Mouse (Mus musculus): ENCODE measurements around the gene Stx11. TPM values are rescaled to one million over a fixed set of nuclear protein-coding genes. Genes with fewer than 3 reads are reported as not detected.

Stx11 gene
- polyA plus RNA-seq, 1 experiment from 2014 or later: 12.6 TPM

DNA sequence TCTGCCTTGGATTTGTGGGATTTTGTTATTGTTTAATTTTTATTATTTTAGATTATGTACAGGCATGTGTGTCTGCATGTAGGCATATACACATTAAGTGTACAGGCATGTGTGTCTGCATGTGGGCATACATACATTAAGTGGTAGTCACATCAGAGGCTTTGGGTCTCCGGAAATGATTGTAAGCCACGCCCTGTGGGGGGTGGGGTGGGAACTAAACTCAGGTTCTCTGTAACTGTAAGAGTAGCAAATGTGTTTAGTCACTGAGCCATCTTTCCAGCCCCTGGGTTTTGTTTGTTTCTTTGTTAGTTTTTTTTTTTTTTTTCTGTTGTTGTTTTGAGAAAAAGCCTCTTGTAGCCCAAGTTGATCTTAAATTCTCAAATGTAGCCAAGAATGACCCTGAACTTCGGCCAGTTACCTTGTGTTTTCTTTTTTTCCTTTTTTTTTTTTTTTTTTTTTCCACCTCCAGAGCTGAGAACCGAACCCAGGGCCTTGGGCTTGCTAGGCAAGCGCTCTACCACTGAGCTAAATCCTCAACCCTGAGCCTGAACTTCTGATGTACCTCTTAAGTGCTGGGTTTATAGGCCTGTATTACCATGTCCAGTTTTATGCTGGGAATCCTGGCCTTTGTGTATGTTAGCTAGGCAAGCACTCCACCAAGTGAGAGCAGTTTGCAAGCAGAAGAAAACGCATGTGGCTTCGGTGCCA, 34.8 kb downstream of the Stx11 start:
- H3K4me2 ChIP-seq: no peak overlapping the region
- 54% methylated on average over 7 of the region's 7 CpGs for WGBS
- ATAC-seq (replicated peaks; ENCODE audit: low FRiP score) (no peak), DNase-seq (ENCODE audit: low spot score) (no peak)
- no peaks in the 10 kb centered on the region; the same call in 1 of the 2 replicates for H3K4me1 ChIP-seq (replicated peaks; ENCODE audit: control insufficient read depth, insufficient read depth, low read length)
- no peak overlapping the region; the same call in 1 of the 2 replicates for H3K27ac ChIP-seq (ENCODE audit: low read depth, low read length)
- H3K4me3 ChIP-seq (ENCODE audit: low read depth, low read length): no peak overlapping the region
- no peaks in the 10 kb centered on the region for H3K27me3 ChIP-seq (replicated peaks; ENCODE audit: control insufficient read depth, insufficient read depth, low read length)
- H3K9me3 ChIP-seq (ENCODE audit: control insufficient read depth, low read length): no peaks in the 10 kb centered on the region
- no peak overlapping the region for H3K9ac ChIP-seq (ENCODE audit: low read depth, low read length)
- no peaks in the 10 kb centered on the region for H3K36me3 ChIP-seq (ENCODE audit: control insufficient read depth, insufficient read depth, low read length)

DNA sequence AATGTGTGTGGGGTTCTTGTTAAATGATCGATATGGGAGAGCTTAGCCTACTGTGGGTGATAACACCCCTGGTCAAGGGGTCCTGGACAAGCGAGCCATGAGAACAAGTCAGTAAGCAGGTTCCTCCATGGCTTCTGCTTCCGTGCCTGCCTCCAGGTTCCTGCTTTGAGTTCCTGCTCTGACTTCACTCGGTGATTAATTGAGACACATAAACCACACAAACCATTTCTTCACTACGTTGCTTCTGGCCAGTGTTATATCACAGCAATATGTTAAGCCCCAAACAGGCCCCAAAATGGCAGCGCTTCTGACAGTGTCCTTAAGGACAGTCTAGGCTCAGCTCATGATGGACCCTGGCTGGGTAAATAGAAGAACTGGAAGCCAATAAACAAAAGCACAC, 35.9 kb downstream of the Stx11 start:
- Histone ChIP-seq H3K27ac (ENCODE audit: low read depth, low read length) (no peak overlapping the region; the same call in 1 of the 2 replicates), H3K36me3 (ENCODE audit: control insufficient read depth, insufficient read depth, low read length) (no peaks in the 10 kb centered on the region), H3K4me3 (ENCODE audit: low read depth, low read length) (no peak overlapping the region), H3K27me3 (replicated peaks; ENCODE audit: control insufficient read depth, insufficient read depth, low read length) (no peaks in the 10 kb centered on the region), H3K4me2 (no peak overlapping the region), H3K9me3 (ENCODE audit: control insufficient read depth, low read length) (no peaks in the 10 kb centered on the region), H3K4me1 (replicated peaks; ENCODE audit: control insufficient read depth, insufficient read depth, low read length) (peaks cover 7% of the 10 kb centered on the region), H3K9ac (ENCODE audit: low read depth, low read length) (no peak overlapping the region)
- no peak for DNase-seq (ENCODE audit: low spot score)
- no peak for ATAC-seq (replicated peaks; ENCODE audit: low FRiP score)
- 72% methylated on average over 6 of the region's 6 CpGs for WGBS

DNA sequence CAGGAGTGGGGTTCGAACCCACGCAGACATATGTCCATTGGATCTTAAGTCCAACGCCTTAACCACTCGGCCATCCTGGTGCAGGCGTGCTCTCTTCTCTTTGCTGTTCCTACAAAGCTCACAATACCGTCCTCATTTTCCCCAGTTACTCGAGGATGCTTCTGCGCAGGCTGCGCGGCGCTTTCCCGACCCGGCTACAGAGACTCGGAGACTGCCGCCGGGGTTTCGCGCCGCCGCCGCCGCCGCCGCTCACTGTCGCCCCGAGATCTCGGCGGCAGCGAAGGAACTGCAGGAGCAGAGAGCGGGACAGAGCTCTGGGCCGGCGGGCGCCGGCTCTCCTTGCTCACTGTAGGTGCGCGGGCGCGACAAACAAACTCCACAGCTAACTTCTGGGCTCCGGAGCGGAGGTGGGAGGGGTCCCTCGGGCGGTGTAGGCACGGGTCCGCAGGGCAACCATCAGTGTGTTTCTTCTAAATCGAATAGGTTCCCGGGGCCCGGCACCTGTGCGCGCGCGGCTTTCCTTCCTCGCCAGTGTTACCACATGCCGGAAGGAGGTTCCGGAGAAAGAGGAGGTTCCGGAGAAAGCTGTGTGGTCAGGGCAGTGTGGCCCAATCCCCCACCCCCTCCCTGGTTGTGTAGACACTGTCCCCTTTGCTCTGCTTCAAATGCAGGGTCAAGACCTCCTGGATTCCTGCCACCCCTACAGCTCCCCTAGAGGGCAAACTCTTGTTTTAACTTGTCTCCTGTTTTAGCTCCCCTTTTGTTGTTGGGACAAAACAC, 41.3 kb downstream of the Stx11 start:
- peak; percentile 84 for ATAC-seq (replicated peaks; ENCODE audit: low FRiP score)
- peak; percentile 96 for DNase-seq (ENCODE audit: low spot score)
- no peaks in the 10 kb centered on the region for H3K36me3 ChIP-seq (ENCODE audit: control insufficient read depth, insufficient read depth, low read length)
- H3K9ac ChIP-seq (ENCODE audit: low read depth, low read length): peak overlapping the region; percentile 82
- H3K27ac ChIP-seq (ENCODE audit: low read depth, low read length): peak overlapping the region; percentile 68
- no peaks in the 10 kb centered on the region for H3K9me3 ChIP-seq (ENCODE audit: control insufficient read depth, low read length)
- peaks cover 8% of the 10 kb centered on the region for H3K4me1 ChIP-seq (replicated peaks; ENCODE audit: control insufficient read depth, insufficient read depth, low read length)
- H3K4me3 ChIP-seq (ENCODE audit: low read depth, low read length): peak overlapping the region; percentile 69
- WGBS: under 1% methylated on average over 55 of the region's 55 CpGs
- H3K4me2 ChIP-seq: peak overlapping the region; percentile 66
- no peaks in the 10 kb centered on the region for H3K27me3 ChIP-seq (replicated peaks; ENCODE audit: control insufficient read depth, insufficient read depth, low read length)

DNA sequence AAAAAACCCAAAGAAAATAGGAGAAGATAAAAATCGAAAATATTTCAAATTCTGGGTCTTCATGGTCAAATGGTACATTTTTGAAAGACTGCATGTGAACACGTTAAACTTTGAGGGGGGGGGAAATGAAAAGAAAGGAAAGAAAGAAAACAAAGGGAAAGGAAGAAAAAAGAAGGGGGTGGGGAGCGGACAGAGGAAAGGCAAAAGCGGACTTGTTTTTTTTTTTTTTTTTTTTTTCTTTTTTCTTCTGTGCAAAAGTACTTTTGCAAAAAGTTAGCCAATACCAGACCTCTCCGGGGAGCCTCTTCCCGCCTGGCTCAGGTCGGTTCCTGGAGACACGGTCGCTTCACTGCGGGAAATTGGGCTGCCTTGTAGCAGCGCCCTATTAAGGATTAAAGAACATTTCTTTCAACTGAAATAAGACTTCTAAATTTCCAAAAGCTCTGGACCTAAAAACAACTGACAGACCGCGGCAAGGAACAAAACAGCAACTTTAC, 42.0 kb downstream of the Stx11 start:
- Histone ChIP-seq H3K9me3 (ENCODE audit: control insufficient read depth, low read length) (no peaks in the 10 kb centered on the region), H3K36me3 (ENCODE audit: control insufficient read depth, insufficient read depth, low read length) (no peaks in the 10 kb centered on the region), H3K27me3 (replicated peaks; ENCODE audit: control insufficient read depth, insufficient read depth, low read length) (no peaks in the 10 kb centered on the region), H3K4me1 (replicated peaks; ENCODE audit: control insufficient read depth, insufficient read depth, low read length) (peaks cover 8% of the 10 kb centered on the region), H3K27ac (ENCODE audit: low read depth, low read length) (peak overlapping the region; percentile 68; the same call in 1 of the 2 replicates), H3K9ac (ENCODE audit: low read depth, low read length) (peak overlapping the region; percentile 82), H3K4me2 (peak overlapping the region; percentile 66), H3K4me3 (ENCODE audit: low read depth, low read length) (peak overlapping the region; percentile 69)
- ATAC-seq (replicated peaks; ENCODE audit: low FRiP score) (peak; percentile 52), DNase-seq (ENCODE audit: low spot score) (no peak)
- WGBS: 2% methylated on average over 13 of the region's 13 CpGs

GRCm38 (mm10) chr10:12921551-12922040, 42.5 kb downstream of the Stx11 start:
- 32% methylated on average over 11 of the region's 11 CpGs for WGBS
- Histone ChIP-seq H3K9me3 (ENCODE audit: control insufficient read depth, low read length) (no peaks in the 10 kb centered on the region), H3K4me2 (peak overlapping the region; percentile 66), H3K27ac (ENCODE audit: low read depth, low read length) (no peak overlapping the region), H3K4me1 (replicated peaks; ENCODE audit: control insufficient read depth, insufficient read depth, low read length) (peaks cover 8% of the 10 kb centered on the region), H3K9ac (ENCODE audit: low read depth, low read length) (no peak overlapping the region), H3K4me3 (ENCODE audit: low read depth, low read length) (peak overlapping the region; percentile 69), H3K27me3 (replicated peaks; ENCODE audit: control insufficient read depth, insufficient read depth, low read length) (no peaks in the 10 kb centered on the region), H3K36me3 (ENCODE audit: control insufficient read depth, insufficient read depth, low read length) (no peaks in the 10 kb centered on the region)
- DNase-seq (ENCODE audit: low spot score) (no peak), ATAC-seq (replicated peaks; ENCODE audit: low FRiP score) (no peak)

GRCm38 (mm10) chr10:12919287-12919686, 44.8 kb downstream of the Stx11 start:
- Histone ChIP-seq H3K27me3 (replicated peaks; ENCODE audit: control insufficient read depth, insufficient read depth, low read length) (no peaks in the 10 kb centered on the region), H3K4me3 (ENCODE audit: low read depth, low read length) (no peak overlapping the region), H3K27ac (ENCODE audit: low read depth, low read length) (no peak overlapping the region), H3K9ac (ENCODE audit: low read depth, low read length) (no peak overlapping the region), H3K4me1 (replicated peaks; ENCODE audit: control insufficient read depth, insufficient read depth, low read length) (peaks cover 8% of the 10 kb centered on the region), H3K9me3 (ENCODE audit: control insufficient read depth, low read length) (no peaks in the 10 kb centered on the region), H3K36me3 (ENCODE audit: control insufficient read depth, insufficient read depth, low read length) (no peaks in the 10 kb centered on the region), H3K4me2 (no peak overlapping the region)
- ATAC-seq (replicated peaks; ENCODE audit: low FRiP score) (0 out of 2 replicates have a peak, but pooled peaks have one; percentile 5), DNase-seq (ENCODE audit: low spot score) (no peak)
- 49% methylated on average over 5 of the region's 5 CpGs for WGBS

- Histone ChIP-seq H3K4me1 (replicated peaks; ENCODE audit: control insufficient read depth, insufficient read depth, low read length) (no peaks in the 10 kb centered on the region), H3K27ac (ENCODE audit: low read depth, low read length) (no peak overlapping the region), H3K4me3 (ENCODE audit: low read depth, low read length) (no peak overlapping the region), H3K4me2 (no peak overlapping the region), H3K9ac (ENCODE audit: low read depth, low read length) (no peak overlapping the region), H3K36me3 (ENCODE audit: control insufficient read depth, insufficient read depth, low read length) (no peaks in the 10 kb centered on the region), H3K9me3 (ENCODE audit: control insufficient read depth, low read length) (no peaks in the 10 kb centered on the region), H3K27me3 (replicated peaks; ENCODE audit: control insufficient read depth, insufficient read depth, low read length) (no peaks in the 10 kb centered on the region)
- WGBS: 72% methylated on average over 1 of the region's 1 CpGs
- no peak for ATAC-seq (replicated peaks; ENCODE audit: low FRiP score)
- no peak for DNase-seq (ENCODE audit: low spot score)
These were observed 46.5 kb downstream of the Stx11 start for GRCm38 (mm10) chr10:12917626-12918025.

- Histone ChIP-seq H3K4me1 (replicated peaks; ENCODE audit: control insufficient read depth, insufficient read depth, low read length) (no peaks in the 10 kb centered on the region), H3K9me3 (ENCODE audit: control insufficient read depth, low read length) (no peaks in the 10 kb centered on the region), H3K27ac (ENCODE audit: low read depth, low read length) (no peak overlapping the region), H3K4me3 (ENCODE audit: low read depth, low read length) (no peak overlapping the region), H3K4me2 (no peak overlapping the region), H3K27me3 (replicated peaks; ENCODE audit: control insufficient read depth, insufficient read depth, low read length) (no peaks in the 10 kb centered on the region), H3K9ac (ENCODE audit: low read depth, low read length) (no peak overlapping the region), H3K36me3 (ENCODE audit: control insufficient read depth, insufficient read depth, low read length) (no peaks in the 10 kb centered on the region)
- no peak for ATAC-seq (replicated peaks; ENCODE audit: low FRiP score)
- 91% methylated on average over 6 of the region's 6 CpGs for WGBS
- no peak for DNase-seq (ENCODE audit: low spot score)
These were observed 47.7 kb downstream of the Stx11 start for GRCm38 (mm10) chr10:12916376-12916775.

All from liver, embryonic 11.5 days (tissue).